Mouse (Mus musculus) 416B (cell line): ENCODE measurements at regions not wholly inside any gene's neighbourhood (a gene's known extent, or its start where the extent isn't known, plus 50 kb on each side); places are given as distances from the start of the nearest gene placed in this dataset.
A peak's percentile ranks its signal among the peaks of the same experiment; 100 is the strongest.

Experiments used
- DNase-seq: peaks from one replicate; pipeline ENCODE4 v3.0.0; 2011; ENCODE audit warnings: low read depth

GRCm38 (mm10) chr8:104036580-104037477, 64.6 kb upstream of the Cdh5 start:
- DNase-seq: no peak

GRCm38 (mm10) chr8:104037611-104038010, 63.8 kb upstream of the Cdh5 start:
- no peak for DNase-seq

GRCm38 (mm10) chr8:104039526-104039925, 61.9 kb upstream of the Cdh5 start:
- DNase-seq: no peak

GRCm38 (mm10) chr8:104041522-104041921, 59.9 kb upstream of the Cdh5 start:
- DNase-seq: no peak

GRCm38 (mm10) chr8:104042434-104042833, 59.0 kb upstream of the Cdh5 start:
- no peak for DNase-seq

GRCm38 (mm10) chr8:104048037-104048436, 53.4 kb upstream of the Cdh5 start:
- no peak for DNase-seq

- no peak for DNase-seq
Measured at GRCm38 (mm10) chr8:104049181-104049580, 52.2 kb upstream of the Cdh5 start.

GRCm38 (mm10) chr8:104050694-104051539, 50.5 kb upstream of the Cdh5 start:
- peak; percentile 56 for DNase-seq

- DNase-seq: no peak
Measured at GRCm38 (mm10) chr8:104051540-104051882, 49.9 kb upstream of the Cdh5 start.
